Mouse (Mus musculus) embryonic facial prominence, embryonic 12.5 days (tissue): ENCODE results near the gene Gps2. TPM values are rescaled to one million over a fixed set of nuclear protein-coding genes. Genes with fewer than 3 reads are reported as not detected.

Source experiments
- ATAC-seq: fragments of 200-750 bp; cut with Nextera tagmentation; 2 replicates; pipeline ENCODE4 v1.8.0; 2017; ENCODE audit not compliant: insufficient number of reproducible peaks, insufficient read depth, low FRiP score, low TSS enrichment
- H3K27ac ChIP-seq: fragments of 300-500 bp; sonication (generic); 2 replicates; pipeline ENCODE4 v1.5.1; 2016; ENCODE audit warnings: mild to moderate bottlenecking
- H3K27me3 ChIP-seq: fragments of 300-500 bp; sonication (generic); 2 replicates; pipeline ENCODE4 v1.6.1; 2016; ENCODE audit warnings: mild to moderate bottlenecking, moderate library complexity
- H3K36me3 ChIP-seq: fragments of 300-500 bp; sonication (generic); 2 replicates; pipeline ENCODE4 v1.6.1; 2016; ENCODE audit warnings: mild to moderate bottlenecking
- H3K4me1 ChIP-seq: fragments of 300-500 bp; sonication (generic); 2 replicates; pipeline ENCODE4 v1.6.1; 2016
- H3K4me2 ChIP-seq: fragments of 300-500 bp; sonication (generic); replicated peaks from 2 replicates; pipeline ENCODE4 v1.6.1; 2016; ENCODE audit warnings: mild to moderate bottlenecking, moderate library complexity
- H3K4me3 ChIP-seq: fragments of 300-500 bp; sonication (generic); 2 replicates; pipeline ENCODE4 v1.5.1; 2016; ENCODE audit warnings: mild to moderate bottlenecking
- H3K9ac ChIP-seq: fragments of 300-500 bp; sonication (generic); 2 replicates; pipeline ENCODE4 v1.6.1; 2016; ENCODE audit warnings: mild to moderate bottlenecking, moderate library complexity
- H3K9me3 ChIP-seq: fragments of 300-500 bp; sonication (generic); 2 replicates; pipeline ENCODE4 v1.6.1; 2016; ENCODE audit warnings: mild to moderate bottlenecking, moderate library complexity
- WGBS: fragments of 180-500 bp; shearing (Covaris S2); methylation state at CpG from one replicate; pipeline ENCODE4 v1.1.7; 2016; 5-methylcytosine and 5-hydroxymethylcytosine counted together
- polyA plus RNA-seq: library from polyadenylated mRNA; unstranded; fragments of >200 nt; fragmentation: Nextera tagmentation; extraction: Ambion mirVana; gene quantifications from 2 replicates; pipeline ENCODE4 v1.2.1, GENCODE M21; 2016

Gene Gps2
- polyA plus RNA-seq, 1 experiment from 2014 or later, result 92.0 TPM

DNA sequence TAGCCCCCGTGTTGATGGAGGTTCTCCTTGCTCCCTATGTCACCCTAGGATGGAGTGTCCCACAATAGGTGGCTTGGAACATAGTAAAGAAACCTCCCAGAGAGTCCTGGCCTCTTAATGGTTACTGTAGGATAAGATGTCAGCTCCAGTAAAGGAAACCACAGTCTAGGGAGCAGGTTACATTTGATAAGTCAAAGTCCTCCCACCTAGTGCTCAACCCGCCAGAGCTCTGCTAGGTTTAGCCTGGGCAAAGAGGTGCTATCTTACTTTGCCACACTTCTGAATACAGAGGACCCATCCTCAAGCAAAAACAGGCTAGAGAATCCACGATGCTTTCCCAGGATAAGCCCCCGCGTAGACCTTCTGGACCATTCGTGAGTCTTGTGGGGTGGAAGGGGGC is 34.7 kb upstream of the Gps2 start:
- H3K4me1 ChIP-seq, result peaks cover 34% of the 10 kb centered on the region
- no peak overlapping the region for H3K27ac ChIP-seq
- no peak overlapping the region for H3K9ac ChIP-seq
- H3K4me2 ChIP-seq, result 0 out of 2 replicates have a peak overlapping the region, but pooled peaks have one; percentile 73
- 88% methylated on average over 6 of the region's 6 CpGs for WGBS
- H3K9me3 ChIP-seq, result no peaks in the 10 kb centered on the region
- no peaks in the 10 kb centered on the region for H3K36me3 ChIP-seq
- H3K4me3 ChIP-seq, result no peak overlapping the region
- ATAC-seq, result no peak
- H3K27me3 ChIP-seq, result no peaks in the 10 kb centered on the region

DNA sequence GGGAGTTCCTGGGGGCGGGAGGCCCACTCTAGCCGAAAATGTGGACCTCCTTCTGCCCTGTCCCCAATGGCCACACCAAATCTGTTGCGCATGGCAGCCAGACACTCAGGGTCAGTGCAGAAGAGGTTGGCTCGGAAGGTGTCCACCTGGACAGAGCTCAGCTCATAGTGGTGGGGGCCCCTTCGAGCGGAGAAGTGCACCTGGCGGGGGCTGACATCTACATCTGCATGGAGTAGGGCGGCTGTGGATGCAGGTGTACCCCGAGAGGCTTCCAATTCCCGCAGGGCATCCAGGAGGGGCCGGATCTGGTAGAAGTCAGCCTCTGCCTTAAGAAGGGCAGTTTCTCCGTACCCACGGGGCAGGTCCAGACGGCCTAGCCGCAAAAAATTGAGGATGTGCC is 34.0 kb upstream of the Gps2 start:
- ATAC-seq, result no peak
- H3K27me3 ChIP-seq, result no peaks in the 10 kb centered on the region
- no peaks in the 10 kb centered on the region for H3K9me3 ChIP-seq
- 57% methylated on average over 15 of the region's 15 CpGs for WGBS
- peaks cover 34% of the 10 kb centered on the region for H3K4me1 ChIP-seq
- no peaks in the 10 kb centered on the region for H3K36me3 ChIP-seq
- H3K27ac ChIP-seq, result no peak overlapping the region
- peak overlapping the region; percentile 73 for H3K4me2 ChIP-seq
- peak overlapping the region; percentile 49 for H3K4me3 ChIP-seq
- H3K9ac ChIP-seq, result peak overlapping the region; percentile 54; the same call in 1 of the 2 replicates

DNA sequence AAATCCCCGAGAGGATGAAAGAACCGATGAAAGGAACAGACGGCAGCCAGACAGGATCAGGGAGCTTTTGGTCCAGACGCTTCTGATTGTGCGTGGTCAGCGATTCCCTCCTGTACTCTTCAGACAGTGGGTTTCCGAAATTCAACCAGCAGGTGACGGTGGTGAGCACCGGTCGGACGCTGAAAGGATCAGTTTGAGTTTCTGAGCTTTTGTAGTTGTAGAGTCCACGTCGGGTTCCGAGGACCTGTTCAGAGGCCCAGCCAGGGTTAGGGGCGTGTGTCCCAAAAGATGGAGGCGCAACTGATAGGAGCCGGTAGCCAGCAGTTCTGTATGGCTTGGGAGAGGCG is 33.2 kb upstream of the Gps2 start:
- Histone ChIP-seq H3K4me1 (peaks cover 34% of the 10 kb centered on the region), H3K9ac (peak overlapping the region; percentile 54), H3K27ac (peak overlapping the region; percentile 83), H3K4me2 (peak overlapping the region; percentile 73), H3K9me3 (no peaks in the 10 kb centered on the region), H3K4me3 (peak overlapping the region; percentile 49), H3K36me3 (no peaks in the 10 kb centered on the region), H3K27me3 (no peaks in the 10 kb centered on the region)
- under 1% methylated on average over 18 of the region's 18 CpGs for WGBS
- 0 out of 2 replicates have a peak, but pooled peaks have one; percentile 5 for ATAC-seq

- H3K4me2 ChIP-seq, result peak within 1 kb of the TSS; percentile 73
- H3K9ac ChIP-seq, result peak within 1 kb of the TSS; percentile 54
- ATAC-seq, result peak; percentile 79
- no peaks in the 10 kb centered on the region for H3K36me3 ChIP-seq
- H3K27me3 ChIP-seq, result no peaks in the 10 kb centered on the region
- H3K9me3 ChIP-seq, result no peaks in the 10 kb centered on the region
- under 1% methylated on average over 46 of the region's 46 CpGs for WGBS
- H3K27ac ChIP-seq, result peak within 1 kb of the TSS; percentile 83
- H3K4me1 ChIP-seq, result peaks cover 29% of the 10 kb centered on the region
- H3K4me3 ChIP-seq, result peak within 1 kb of the TSS; percentile 49
These were observed 32.7 kb upstream of the Gps2 start, which contains the start of gene Kctd11 for GRCm38 (mm10) chr11:69880853-69881603. Gene Kctd11, minus strand, starts transcription at chr11:69881406.

- Histone ChIP-seq H3K27me3 (no peaks in the 10 kb centered on the region), H3K4me2 (peak overlapping the region; percentile 73), H3K4me1 (peaks cover 19% of the 10 kb centered on the region; the same call in 1 of the 2 replicates), H3K9ac (peak overlapping the region; percentile 54; the same call in 1 of the 2 replicates), H3K27ac (peak overlapping the region; percentile 83), H3K36me3 (no peaks in the 10 kb centered on the region), H3K9me3 (no peaks in the 10 kb centered on the region), H3K4me3 (peak overlapping the region; percentile 49)
- WGBS, result 61% methylated on average over 21 of the region's 21 CpGs
- no peak for ATAC-seq
These were observed 31.7 kb upstream of the Gps2 start for GRCm38 (mm10) chr11:69881787-69882670.

DNA sequence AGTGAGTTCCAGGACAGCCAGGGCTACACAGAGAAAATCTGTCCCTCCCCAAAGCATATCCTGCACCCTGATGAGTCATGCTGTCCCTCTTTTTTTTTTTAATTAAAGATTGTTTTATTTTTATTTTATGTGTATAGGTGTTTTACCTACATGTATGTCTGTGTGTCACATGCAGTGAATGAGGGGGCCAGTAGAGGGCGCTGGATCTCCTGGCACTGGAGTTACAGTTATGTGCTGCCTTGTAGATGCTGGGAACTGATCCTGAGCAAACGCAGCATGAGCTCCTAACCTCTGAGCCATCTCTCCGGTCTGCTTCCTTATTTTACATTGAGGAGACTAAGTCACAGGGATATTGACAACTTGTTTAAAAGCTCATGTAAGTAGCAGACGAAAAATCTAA is 30.6 kb upstream of the Gps2 start:
- peaks cover 11% of the 10 kb centered on the region; the same call in 1 of the 2 replicates for H3K4me1 ChIP-seq
- 57% methylated on average over 4 of the region's 4 CpGs for WGBS
- no peak overlapping the region for H3K4me2 ChIP-seq
- H3K4me3 ChIP-seq, result no peak overlapping the region
- H3K27ac ChIP-seq, result no peak overlapping the region; the same call in 1 of the 2 replicates
- H3K27me3 ChIP-seq, result no peaks in the 10 kb centered on the region
- no peaks in the 10 kb centered on the region for H3K9me3 ChIP-seq
- no peaks in the 10 kb centered on the region for H3K36me3 ChIP-seq
- no peak for ATAC-seq
- H3K9ac ChIP-seq, result no peak overlapping the region

GRCm38 (mm10) chr11:69883527-69884151 is 30.0 kb upstream of the Gps2 start:
- Histone ChIP-seq H3K36me3 (no peaks in the 10 kb centered on the region), H3K9ac (no peak overlapping the region), H3K4me3 (no peak overlapping the region), H3K4me2 (no peak overlapping the region), H3K4me1 (peaks cover 11% of the 10 kb centered on the region; the same call in 1 of the 2 replicates), H3K27me3 (no peaks in the 10 kb centered on the region), H3K27ac (no peak overlapping the region; the same call in 1 of the 2 replicates), H3K9me3 (no peaks in the 10 kb centered on the region)
- WGBS, result 76% methylated on average over 8 of the region's 8 CpGs
- ATAC-seq, result no peak

DNA sequence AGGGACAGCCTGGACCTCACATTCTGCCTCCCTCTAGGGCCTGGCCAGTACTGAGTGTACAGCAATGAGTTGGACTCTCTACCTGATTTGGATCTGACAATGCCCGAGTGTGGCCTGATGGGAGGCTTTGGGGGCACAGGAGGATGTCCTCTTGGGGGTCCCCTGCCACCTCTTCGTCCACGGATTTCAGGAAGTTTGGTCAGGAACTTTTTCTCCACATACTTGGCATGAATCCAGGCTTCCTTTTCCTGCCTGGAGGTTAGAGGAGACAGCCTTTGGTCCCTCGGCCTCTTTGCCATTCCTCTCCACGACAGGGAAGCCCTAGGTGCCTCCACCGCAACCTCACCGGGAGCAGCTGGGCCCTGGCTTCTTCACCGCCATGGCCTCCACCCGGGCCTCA is 29.4 kb upstream of the Gps2 start:
- Histone ChIP-seq H3K27ac (peak overlapping the region; percentile 8; the same call in 1 of the 2 replicates), H3K9me3 (no peaks in the 10 kb centered on the region), H3K9ac (no peak overlapping the region), H3K4me1 (peaks cover 11% of the 10 kb centered on the region; the same call in 1 of the 2 replicates), H3K4me2 (no peak overlapping the region), H3K36me3 (no peaks in the 10 kb centered on the region), H3K27me3 (no peaks in the 10 kb centered on the region), H3K4me3 (no peak overlapping the region)
- 76% methylated on average over 9 of the region's 9 CpGs for WGBS
- ATAC-seq, result no peak

DNA sequence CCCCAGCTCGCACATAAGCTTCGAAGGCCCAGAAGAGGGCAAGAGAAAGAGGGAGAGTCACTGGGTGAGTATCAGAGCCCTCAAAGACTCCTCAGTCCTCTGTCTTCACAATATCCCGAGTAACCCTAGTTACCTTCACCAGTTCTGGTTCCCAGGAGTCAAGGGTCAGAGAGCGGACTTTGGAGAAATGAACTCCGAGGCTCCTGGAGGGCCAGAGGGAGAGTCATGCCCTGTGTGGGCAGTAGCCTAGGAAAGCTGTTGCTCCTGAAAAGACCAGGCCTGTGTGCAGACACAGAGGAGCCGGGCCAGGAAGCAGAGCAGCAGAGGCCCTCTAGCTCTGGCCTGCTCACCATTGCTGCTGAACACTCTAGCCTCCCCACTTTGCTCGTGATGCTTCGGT is 29.0 kb upstream of the Gps2 start:
- H3K4me3 ChIP-seq, result no peak overlapping the region
- peak overlapping the region; percentile 8; the same call in 1 of the 2 replicates for H3K27ac ChIP-seq
- H3K36me3 ChIP-seq, result no peaks in the 10 kb centered on the region
- no peak for ATAC-seq
- peaks cover 7% of the 10 kb centered on the region; the same call in 1 of the 2 replicates for H3K4me1 ChIP-seq
- no peaks in the 10 kb centered on the region for H3K27me3 ChIP-seq
- no peak overlapping the region for H3K4me2 ChIP-seq
- H3K9ac ChIP-seq, result no peak overlapping the region
- no peaks in the 10 kb centered on the region for H3K9me3 ChIP-seq
- 83% methylated on average over 8 of the region's 8 CpGs for WGBS

GRCm38 (mm10) chr11:69886907-69887635 is 26.6 kb upstream of the Gps2 start:
- Histone ChIP-seq H3K9me3 (no peaks in the 10 kb centered on the region), H3K27ac (no peak overlapping the region), H3K36me3 (no peaks in the 10 kb centered on the region), H3K4me2 (no peak overlapping the region), H3K4me1 (no peaks in the 10 kb centered on the region), H3K27me3 (0 out of 2 replicates have a peak, but pooled peaks cover 2% of the 10 kb centered on the region), H3K4me3 (no peak overlapping the region), H3K9ac (no peak overlapping the region)
- no peak for ATAC-seq
- 70% methylated on average over 8 of the region's 8 CpGs for WGBS

DNA sequence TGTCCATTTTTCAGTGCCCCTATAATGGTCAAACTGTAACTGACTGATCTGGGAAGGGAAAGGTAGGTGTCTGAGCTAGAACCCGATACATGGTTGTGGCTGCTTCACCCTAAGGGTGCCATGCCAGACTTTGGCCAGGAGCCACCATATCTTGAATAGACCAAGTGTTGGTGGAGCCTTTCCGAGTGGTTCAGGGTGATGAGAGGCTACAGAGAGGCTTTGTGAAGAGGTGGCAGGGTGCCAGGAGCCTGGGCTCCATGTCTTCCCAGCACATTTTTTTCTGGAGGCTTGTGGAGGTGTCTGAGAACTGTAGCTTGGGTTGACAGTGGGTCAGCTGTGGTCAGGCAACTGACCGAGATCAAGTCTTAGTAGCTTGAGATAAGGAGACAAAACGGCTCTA is 22.2 kb upstream of the Gps2 start:
- no peak overlapping the region for H3K4me3 ChIP-seq
- no peaks in the 10 kb centered on the region for H3K9me3 ChIP-seq
- no peaks in the 10 kb centered on the region for H3K36me3 ChIP-seq
- H3K4me2 ChIP-seq, result no peak overlapping the region
- no peak for ATAC-seq
- no peaks in the 10 kb centered on the region for H3K4me1 ChIP-seq
- 79% methylated on average over 4 of the region's 4 CpGs for WGBS
- H3K9ac ChIP-seq, result no peak overlapping the region
- 0 out of 2 replicates have a peak, but pooled peaks cover 2% of the 10 kb centered on the region for H3K27me3 ChIP-seq
- no peak overlapping the region for H3K27ac ChIP-seq
